Mouse (Mus musculus): ENCODE measurements at regions not wholly inside any gene's neighbourhood (a gene's known extent, or its start where the extent isn't known, plus 50 kb on each side); places are given as distances from the start of the nearest gene placed in this dataset.

DNA sequence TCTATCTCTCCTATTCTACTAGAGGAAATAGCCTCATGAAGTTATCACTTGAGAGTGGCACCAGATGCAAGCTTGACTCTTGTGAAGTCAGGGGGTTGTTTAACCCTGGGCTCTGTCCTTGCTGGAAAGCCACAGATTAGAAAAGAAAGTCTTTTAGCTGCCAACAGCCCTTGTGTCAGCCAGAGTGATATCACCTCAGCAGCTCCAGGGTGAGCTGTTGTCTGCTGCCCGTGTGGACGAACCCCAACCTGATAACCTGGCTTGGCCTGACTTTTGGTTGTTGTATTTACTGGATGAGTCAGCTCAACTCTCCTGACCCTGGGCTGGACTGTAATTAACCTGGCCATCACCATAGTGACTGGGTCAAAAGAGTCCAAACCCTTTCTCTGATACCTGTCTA is 88.6 kb upstream of the Serbp1 start:
- DNase-seq: no peak

DNA sequence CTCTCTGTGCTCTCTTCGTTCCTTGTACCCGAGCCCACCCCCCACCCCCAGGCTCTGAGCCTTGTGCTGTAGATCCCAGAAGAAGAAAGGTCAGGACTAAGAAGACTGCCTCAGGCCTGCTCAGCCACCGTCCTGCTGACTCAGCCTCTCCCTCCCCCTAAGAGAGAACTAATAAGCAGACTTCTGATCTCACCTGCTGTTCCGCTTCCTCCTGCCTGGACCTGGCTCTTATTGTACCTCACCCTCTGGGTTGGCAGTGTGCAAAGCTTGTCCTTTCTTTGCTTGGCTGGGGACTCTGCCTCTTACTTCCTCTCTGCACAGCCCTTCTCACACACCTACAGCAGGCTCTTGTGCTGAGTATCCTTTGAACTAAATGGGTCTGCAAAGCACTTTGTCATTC is 91.3 kb upstream of the Serbp1 start:
- no peak for DNase-seq

DNA sequence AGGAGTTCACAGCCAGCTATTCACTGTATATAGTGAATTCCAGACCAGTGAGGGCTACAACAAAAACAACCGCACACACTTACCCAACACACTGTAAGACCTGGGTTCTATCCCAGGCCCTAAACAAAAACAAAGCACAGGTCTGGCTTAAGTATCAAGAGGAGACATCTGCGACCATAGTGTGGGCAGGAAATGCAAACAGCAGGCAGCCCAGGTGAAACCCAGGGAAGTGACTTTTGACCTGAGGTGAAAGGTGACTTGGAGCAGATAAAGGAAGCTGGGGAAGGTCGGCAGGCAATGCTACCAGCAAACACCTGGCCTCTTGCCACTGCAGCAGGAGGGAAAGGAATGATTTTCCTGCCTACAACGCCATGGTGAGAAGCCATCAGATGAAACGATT is 92.0 kb upstream of the Serbp1 start:
- DNase-seq: no peak

DNA sequence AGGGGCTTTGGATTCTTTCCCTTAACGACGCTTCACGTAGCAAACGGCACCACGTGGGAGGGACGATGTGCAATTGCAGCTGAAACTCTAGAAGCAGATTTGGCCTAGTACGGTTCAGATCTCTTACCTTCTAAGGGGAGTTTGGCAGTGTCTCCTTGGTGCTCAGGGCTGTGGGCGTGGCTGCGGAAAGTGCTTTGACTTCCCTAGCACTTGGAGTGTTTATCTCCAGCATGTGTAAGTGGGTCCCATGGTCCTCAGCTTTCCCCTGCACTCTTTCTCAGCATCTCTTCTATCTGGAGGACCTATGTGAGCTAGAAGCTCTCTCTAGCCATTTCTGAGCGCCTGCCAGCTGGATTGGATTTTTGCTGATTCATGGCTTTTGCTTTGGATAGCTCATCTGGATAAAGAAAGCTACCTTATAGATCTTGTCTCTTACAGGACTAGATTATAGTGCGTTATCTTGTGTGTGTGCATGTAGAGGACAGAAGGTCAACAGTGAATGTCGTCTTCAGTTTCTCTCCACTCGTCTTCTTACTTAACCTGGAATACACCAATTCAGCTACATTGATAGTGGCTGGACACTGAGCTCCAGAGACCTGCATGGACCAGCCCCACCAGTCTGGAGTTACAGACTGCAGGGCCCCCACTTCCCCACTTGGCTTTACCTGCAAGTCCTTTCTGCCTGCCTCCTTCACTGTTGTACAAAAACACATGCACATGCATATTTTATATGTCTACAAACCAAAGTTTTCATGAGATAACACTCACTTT is 92.8 kb upstream of the Serbp1 start:
- no peak for DNase-seq

DNA sequence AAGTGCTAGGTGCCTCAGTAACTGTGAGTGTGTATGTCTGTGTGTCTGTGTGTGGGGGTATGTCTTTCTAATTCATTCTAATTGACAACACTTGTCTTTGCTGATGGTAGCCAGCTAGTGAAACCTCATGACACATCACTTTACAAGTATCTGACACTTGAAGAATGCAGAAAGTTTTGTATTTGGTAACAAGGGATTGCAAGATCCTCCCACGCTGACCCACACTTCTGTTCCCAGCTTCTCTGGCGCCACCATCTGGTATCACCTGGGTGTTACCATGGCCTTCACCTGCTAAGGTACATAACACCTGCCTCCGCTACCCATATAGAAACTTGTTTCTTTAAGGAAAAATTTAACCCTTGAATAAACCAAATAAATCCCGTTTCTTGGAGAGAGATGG is 95.8 kb upstream of the Serbp1 start:
- DNase-seq: peak; percentile 74

DNA sequence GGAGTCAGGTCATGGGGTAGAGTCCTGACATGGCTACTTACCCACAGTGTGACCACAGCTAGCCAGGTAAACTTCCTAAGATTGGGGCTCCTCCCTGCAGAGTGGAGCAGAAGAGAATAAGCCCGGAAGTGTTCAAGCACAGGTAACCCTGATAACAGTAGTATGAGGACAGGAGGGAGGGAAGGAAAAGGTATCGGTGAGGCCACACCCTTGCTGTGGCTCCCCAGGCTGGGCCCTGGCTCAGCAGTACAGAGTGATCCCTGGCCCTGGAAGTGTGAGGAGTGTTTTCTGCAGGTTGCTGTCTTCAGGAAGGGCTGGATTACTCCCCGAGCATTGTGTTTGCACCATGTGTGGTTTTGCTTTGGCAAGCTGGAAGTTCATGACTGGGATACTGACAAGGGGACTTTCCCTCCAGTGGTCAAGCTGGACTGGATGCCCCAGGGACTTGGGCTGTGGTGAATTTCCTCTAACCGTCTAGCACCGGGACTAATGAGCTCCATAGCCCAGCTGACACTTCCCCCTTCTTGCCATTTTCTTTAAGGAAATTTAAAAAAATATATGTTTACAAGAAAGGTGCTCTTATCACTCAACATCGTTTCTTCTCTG is 97.2 kb upstream of the Serbp1 start:
- no peak for DNase-seq

DNA sequence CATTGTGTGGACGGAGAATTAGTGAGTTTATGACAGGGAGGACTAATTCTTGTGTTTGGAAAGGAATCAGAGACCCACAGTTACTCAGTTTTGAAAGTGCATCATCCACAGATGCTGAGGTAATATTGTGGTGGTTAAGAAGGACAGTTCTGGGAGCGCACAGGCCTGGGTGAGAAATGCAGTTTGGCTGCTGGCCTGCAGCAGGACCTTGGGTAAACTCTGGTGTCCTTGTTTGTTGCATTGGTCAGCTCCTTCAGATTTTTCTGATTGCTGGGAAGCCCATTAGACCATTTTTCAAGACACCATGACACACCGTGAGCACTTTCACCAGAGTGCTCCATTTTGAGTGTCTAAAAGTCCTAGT is 99.0 kb upstream of the Serbp1 start:
- no peak for DNase-seq

DNA sequence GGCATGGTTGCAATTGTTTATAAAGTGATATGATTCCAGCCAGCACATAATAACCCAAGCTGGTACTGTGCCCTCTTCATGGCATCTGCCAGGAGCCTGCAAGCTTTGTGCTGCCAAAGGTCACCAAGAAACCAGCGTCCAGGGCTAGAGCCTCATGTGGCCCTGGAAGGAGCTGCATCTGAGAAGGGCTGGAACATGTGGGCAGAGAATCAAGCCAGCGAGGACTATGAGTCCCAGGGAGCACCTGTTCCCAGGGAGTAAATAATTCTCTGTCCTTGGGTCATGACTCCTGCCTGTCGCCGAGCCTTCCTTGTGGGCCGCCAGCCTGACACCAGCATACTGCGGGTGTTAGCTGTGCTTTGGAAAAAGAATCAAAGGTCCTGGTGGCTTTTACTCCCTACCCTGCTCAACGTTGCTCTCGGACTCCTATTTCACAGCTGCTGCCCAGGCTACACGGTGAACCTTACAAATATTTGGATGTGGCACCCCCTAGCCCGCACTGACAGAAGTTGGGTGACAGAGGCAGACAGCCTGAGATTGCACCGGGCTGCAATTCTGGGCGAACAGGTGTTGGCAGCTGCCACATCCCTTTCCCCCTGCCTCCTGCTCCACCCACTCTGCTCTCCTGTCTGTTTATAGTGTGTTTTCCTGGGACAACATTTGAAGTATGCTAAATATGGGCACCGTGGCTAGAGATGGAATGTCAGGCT is 99.5 kb upstream of the Serbp1 start:
- DNase-seq: peak; percentile 31 to 39

DNA sequence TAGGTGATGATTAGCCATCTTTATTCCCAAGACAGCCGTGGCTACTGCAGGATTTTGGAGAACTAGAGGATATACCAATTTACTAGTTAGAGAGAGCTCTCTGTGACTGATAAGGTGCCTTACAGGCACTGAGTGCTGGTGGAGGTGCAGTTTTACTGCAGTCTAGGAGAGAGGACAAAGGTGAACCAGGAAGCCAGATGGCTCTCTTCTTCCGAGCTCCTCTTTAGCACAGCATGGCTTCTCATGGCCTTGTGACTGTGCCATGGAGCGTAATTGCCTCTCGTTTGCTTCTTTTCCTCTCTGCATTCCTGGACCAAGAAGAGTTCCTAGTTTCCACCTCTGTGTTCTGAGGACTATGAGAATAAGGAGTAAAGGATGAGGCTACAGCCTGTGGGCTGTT is 100.2 kb upstream of the Gadd45a start:
- no peak for DNase-seq

DNA sequence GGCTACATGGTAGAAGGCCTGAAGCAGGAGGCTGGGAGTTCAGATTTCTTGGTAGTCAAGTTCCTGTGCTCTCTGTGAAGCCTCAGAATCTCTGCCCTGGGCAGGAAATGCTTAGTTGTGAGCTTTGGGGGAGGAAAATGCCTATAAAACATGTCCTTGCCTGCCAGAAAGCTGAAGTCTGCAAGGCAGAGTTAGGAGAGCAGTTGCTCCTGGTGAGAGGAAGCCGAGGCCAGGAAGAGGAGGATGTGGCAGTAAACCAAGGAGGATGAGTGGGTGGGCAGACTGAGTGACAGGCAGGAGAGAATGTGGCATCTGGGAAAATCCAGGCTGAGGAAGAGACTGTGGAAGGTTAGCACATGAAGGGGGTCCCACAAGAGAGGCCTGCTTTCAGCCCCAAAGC is 97.7 kb upstream of the Gadd45a start:
- DNase-seq: no peak

DNA sequence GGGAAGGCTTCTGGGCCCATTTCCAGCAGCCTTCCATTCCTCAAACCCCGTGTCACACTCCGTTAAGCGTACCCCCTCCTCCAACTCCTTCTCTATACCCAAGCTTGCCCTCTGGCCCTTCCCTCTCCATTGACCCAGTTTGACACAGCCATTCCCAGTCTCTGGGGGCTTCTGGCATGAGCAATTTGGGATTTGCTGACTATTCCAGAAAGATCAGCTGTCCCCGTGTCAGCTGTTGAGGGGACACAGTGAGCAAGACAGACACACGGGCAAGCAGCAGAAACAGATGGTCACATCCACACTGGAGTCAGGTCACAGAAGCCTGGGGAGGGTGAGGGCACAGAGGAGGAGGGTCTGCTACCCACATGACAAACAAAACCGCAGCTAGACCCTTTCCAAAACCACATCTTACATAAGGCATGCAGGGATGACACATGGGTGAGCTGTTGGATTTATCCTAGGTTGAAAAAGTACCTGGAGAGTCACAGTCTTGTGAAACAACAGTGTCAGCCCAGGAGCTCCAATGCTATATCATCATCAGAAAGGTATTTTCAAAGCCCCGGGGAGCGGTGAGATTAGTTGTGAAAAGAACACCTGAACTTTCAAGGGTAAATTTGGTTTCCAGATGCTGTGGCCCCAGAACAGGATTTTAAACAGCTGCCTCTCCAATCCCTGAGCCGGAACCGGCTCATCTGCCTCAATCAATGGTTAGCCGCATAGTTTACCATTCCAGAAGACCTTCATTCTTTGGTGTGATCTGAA is 93.5 kb upstream of the Gadd45a start:
- no peak for DNase-seq

DNA sequence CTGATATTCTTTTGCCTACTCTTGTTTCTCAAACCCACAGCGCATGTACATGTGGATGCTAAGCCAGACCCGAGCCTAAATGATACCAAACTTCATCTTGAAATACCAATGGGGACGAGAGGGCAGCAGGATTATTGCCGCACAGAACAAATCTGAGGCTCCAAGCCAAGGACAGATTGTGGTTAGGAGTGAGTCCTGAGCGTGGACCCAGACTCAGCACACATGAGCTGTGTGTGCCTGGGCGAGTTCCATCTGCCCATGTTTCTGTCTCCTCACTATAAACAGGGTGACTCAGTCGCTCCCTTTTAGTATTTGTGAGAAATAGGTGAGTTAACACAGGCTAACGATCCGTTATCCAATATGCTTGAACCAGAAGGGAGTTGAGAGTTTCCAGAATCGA is 92.4 kb upstream of the Gadd45a start:
- DNase-seq: no peak

DNA sequence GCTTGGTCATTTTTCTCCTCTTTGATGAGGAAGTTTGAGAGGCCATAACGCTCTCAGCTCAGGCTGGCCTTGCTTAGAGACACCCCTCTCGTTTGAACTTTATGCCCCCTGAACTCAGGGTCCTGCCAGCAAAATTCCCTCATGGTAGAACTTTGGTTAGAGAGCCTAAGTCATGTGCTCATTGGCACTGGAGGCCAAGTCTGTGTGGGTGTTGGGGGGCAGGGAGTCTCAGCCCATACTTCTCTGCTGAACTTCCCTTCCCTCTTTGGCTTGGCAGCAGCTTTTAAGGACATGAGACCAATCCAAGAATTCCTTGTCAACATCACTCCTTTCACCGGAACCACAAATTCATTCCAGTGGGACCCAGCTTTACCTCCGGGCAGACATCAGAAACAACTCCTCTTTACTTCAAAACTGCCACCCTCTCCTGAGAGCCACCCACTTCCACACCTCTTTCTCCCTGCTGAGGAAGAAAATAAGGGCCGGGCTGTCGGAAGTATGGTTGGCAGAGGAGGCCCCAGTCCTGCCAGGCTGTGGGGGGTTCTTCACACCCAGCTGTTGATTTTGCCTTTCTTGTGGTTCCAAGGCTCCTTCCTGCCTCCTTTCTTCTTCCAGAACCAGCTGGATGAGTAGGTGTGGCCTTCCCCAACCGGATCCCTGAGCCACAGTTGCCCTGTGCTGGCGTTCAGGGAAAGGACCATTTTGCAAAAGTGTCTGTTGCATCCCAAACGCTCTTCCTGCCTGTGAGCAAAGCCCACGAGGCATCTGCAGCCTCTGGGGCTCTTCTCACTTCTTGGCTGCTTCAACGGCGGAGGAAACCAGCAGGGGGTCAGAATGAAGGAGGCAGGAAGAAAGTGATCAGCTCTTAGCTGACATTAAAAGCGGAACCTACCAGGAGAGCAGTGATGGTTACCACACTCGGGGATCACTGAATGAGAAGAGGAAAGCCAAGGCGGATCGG is 91.5 kb upstream of the Gadd45a start:
- DNase-seq: peak in 1 of 2 experiments; percentile 38

DNA sequence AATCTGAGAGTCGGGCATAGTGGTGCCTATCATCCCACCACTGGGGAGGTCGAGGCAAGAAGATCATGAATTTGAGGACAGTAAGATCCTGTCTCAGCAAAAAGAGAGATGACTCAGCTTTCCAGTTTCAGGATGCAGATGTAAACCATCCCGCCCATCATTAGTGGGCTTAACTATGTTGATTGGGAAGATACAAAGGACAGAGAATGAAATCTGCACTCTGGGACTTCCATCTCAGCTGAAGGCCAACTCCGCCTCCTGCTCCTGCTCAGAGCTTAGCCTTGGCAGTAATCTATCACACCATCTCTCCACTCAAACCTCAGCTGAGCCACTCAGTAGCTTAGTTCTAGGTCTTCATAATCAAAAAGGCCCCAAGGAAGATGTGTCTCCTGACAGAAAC is 90.5 kb upstream of the Gadd45a start:
- no peak for DNase-seq

DNA sequence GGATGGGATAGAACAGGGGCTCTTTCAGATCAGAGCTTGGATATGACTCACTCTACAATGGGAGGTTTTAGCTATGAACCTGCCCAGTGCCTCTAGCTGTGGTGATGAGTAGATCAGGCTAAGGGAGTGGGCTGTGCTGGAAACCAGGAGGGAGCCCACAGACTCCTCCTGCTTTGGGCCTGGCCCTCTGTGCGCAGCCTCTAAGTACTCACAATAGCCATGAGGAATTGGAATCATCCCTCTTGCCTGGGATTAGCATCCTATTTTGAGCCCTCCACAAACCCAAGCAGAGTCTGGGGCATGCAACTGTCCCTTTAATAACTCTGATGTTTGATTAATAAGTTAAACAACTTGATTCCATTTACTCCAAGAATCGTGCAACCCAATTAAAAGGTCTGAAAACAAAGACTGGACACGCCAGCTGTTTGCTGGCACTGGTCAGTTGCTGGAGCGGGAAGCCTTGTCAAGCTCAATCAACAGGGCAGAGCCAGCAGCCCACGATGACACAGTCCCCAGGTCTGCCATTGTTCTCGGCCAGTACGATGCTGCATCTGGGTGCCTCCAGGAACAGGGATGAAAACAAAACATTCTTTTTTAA is 88.6 kb upstream of the Gadd45a start:
- no peak for DNase-seq

DNA sequence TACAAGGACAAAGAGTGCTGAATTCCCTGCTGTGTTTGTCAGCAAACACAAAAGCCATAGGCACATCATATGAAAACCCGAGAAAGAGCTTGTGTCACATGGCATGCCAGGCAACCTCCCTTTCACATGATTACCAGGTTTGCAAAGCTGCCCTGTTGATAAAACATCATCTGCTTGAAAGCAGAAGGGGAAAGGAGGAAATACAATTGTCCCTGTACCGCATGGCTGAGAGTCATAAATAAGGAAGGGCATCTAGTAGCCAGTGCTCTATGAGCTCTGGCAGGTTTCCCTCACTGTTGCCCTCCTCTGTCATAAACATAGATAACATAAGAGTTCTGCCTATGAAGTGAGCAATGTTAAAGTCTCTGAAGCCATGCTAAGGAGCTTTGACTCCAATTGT is 86.8 kb upstream of the Gadd45a start:
- no peak for DNase-seq

DNA sequence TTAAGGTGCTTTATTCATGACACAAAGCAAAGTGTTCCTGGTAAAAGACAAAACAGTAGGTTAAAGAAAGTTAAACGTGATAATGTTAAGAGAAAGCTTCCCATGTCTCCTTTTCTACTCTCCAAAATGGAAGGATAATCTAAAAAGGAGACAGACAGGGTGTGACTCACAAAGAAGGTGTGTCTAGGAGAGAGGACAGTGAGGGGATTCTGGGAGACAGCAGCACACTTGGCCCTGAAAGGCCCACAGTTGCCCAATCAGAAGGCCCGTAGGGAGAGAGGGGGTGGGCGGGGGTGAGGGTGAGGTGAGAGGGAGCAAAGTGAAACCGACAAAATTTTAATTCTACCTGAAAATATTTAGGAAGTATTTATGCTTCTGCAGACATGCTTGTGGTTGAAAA is 85.8 kb upstream of the Gadd45a start:
- DNase-seq: no peak

DNA sequence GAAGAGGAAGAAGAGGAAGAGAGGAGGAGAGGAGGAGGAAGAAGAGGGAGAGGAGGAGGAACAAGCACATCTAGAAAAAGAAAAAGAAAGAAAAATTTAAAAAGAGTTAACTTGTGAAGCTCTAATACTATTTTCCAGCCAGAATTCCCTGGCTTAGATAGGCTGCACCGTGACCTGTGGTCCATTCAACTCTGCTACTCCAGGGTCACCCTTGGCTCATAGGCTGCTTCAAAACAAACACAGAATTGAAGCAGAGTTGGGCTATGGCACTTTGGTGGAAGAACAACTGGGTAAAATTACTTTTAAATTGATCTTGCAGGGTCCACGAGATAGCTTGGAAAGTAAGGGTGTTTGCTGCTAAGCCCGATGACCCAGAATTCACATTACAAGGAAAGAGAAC is 79.0 kb upstream of the Gadd45a start:
- DNase-seq: no peak

DNA sequence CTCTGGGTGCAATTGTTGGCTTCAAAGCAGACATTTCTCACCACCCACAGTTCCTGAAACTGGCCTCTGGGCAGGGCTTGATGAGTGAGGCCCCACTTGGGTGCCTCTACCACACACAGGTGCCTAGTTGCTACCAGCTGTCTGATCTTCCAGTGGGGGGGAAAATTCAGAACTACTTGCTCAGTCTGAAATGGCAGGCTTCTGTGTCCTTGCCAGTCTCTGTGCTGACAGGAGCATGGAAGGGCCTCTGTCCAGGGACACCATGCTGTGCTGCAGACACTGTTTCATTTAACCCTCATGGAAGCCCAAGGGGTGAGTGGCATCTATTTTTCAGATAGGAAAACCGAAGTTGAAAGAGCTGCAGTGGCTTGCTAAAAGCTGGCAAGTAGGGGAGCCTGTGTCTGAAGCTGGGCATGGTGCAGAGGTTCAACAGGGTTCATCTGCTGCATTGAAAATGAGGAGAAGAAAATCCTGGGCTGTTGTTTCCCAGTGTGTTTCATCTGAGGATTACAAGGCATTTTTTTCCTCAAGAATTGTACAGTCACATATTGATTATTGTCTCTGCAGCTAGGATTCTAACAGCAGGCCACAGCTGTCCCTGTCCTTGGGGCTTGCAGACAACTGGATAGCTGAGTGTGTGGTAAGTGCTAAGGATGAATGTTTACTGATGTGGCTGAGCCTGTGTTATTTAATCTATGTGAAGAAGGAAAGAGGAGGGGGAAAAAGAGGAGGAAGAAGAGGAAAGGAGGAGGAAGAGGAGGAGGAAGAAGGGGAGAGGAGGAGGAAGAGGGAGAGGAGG is 78.4 kb upstream of the Gadd45a start:
- peak in 1 of 2 experiments; percentile 22 for DNase-seq

DNA sequence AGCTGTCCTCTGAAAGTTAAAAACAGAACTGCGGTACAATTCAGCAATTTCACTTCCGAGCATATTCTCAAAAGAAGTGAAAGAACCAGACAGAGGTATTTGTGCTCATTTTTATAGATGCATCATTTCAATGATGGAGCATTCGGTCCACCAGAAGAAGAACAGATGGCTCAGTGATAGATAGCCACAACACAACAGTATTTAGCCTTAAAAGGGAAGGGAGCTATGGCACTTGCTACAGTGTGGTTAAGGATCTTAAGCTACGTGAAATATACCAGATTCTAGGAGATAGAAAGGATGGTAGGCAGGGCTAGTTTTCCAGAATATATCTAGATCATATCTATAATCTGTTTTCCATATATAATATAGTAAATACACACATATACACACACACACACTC is 77.5 kb upstream of the Gadd45a start:
- DNase-seq: no peak

DNA sequence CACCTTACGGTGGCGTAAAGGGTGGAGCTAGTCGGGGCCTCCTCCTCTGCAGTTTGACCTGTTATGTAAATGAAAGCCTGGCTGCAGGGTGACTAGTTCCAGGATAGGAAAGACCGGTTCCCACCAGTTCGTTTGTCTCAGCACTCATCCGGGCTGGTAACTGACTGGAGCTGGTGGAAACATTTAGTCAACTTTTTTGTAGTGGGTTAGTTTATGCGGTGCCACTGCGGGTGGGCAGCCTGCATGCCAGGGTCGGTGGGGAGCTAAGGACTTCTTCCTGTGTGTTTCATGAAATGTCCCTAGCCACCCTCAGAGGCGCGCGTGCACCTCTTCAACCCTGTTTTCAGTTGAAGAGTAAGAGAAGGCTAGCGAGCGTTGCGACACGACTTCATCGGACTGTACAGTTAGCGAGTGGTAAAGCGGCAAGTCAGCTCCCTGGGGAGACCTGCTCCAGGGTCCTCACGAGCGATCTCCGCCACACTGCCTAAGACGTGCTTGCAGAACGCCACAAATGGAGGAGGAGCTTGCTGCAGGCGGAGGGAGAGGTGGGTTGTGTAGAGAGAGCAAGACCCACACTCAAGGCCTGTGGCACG is 76.5 kb upstream of the Gadd45a start:
- DNase-seq: no peak

All from thymus, postnatal 36 days (tissue).